Mouse (Mus musculus) forebrain, postnatal 0 days (tissue): ENCODE data around the gene Adgrl1. TPM values are rescaled to one million over a fixed set of nuclear protein-coding genes. Genes with fewer than 3 reads are reported as not detected.

ENCODE experiments used
- ATAC-seq: fragments of 200-750 bp; cut with Nextera tagmentation; 2 replicates; pipeline ENCODE4 v1.8.0; 2017; ENCODE audit warnings: mild to moderate bottlenecking, moderate library complexity
- DNase-seq: peaks from one replicate; pipeline ENCODE4 v3.0.0-alpha.2; 2015
- H3K27ac ChIP-seq: fragments of 300-500 bp; sonication (generic); 2 replicates; pipeline ENCODE4 v1.5.1; 2014; ENCODE audit warnings: low read depth, mild to moderate bottlenecking, antibody characterized with exemption, low read length, moderate library complexity, mixed read lengths
- H3K27me3 ChIP-seq: fragments of 300-500 bp; sonication (generic); 2 replicates; pipeline ENCODE4 v1.6.1; 2014; ENCODE audit warnings: mild to moderate bottlenecking, low read length, mixed read lengths; ENCODE audit not compliant: insufficient read depth
- H3K36me3 ChIP-seq: fragments of 300-500 bp; sonication (generic); 2 replicates; pipeline ENCODE4 v1.6.1; 2014; ENCODE audit warnings: mild to moderate bottlenecking, moderate library complexity; ENCODE audit not compliant: insufficient read depth
- H3K4me1 ChIP-seq: fragments of 300-500 bp; sonication (generic); 2 replicates; pipeline ENCODE4 v1.6.1; 2014; ENCODE audit warnings: antibody characterized with exemption; ENCODE audit not compliant: insufficient read depth
- H3K4me2 ChIP-seq: fragments of 300-500 bp; sonication (generic); 2 replicates; pipeline ENCODE4 v1.6.1; 2014; ENCODE audit warnings: low read depth, mild to moderate bottlenecking, moderate library complexity
- H3K4me3 ChIP-seq: fragments of 300-500 bp; sonication (generic); 2 replicates; pipeline ENCODE4 v1.5.1; 2014; ENCODE audit warnings: low read depth, low read length, mixed read lengths
- H3K9ac ChIP-seq: fragments of 300-500 bp; sonication (generic); 2 replicates; pipeline ENCODE4 v1.6.1; 2014; ENCODE audit warnings: mild to moderate bottlenecking
- H3K9me3 ChIP-seq: fragments of 300-500 bp; sonication (generic); 2 replicates; pipeline ENCODE4 v1.6.1; 2016; ENCODE audit warnings: low read length
- CTCF ChIP-seq: sonication (generic); IDR thresholded peaks from 2 replicates; pipeline ENCODE4 v1.5.1; 2016; ENCODE audit warnings: antibody characterized with exemption, control low read depth, low read depth
- WGBS: fragments of 180-500 bp; shearing (Covaris S2); extraction: QIAGEN DNeasy Blood & Tissue Kit; methylation state at CpG from one replicate; pipeline ENCODE4 v1.1.7; 2014; 5-methylcytosine and 5-hydroxymethylcytosine counted together
- polyA plus RNA-seq: library from polyadenylated mRNA; unstranded; fragments of >200 nt; fragmentation: Nextera tagmentation; extraction: Ambion mirVana; gene quantifications from 2 replicates; pipeline ENCODE4 v1.2.1, GENCODE M21; 2015
- total RNA-seq: library from RNA; depleted of rRNA; stranded (reverse); fragments of >200 nt; gene quantifications from 2 replicates; pipeline ENCODE4 v1.2.3, GENCODE M21; 2014

Gene Adgrl1
- total and polyA plus RNA-seq, 2 experiments from 2014 or later = 56.5 to 259 TPM

DNA sequence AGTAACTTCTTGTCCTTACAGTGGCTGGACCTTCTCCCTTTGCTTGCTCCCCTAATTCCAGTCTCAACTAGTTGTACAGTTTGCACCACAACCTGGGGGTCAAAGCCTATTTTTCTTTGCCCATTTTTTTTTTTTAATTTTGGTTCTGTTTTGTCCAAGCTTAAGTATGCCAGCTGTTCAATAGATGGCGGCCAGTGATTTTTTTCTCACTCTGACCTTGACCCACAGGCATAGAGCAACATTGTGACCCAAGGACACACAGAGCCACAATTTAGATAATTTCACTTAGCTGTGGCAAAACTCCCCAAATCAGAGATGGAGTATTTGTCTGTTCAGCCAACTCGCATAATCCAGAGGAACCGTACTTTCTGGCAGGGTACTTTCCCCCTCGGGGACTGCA is 71.2 kb downstream of the Adgrl1 start:
- 86% methylated on average over 4 of the region's 4 CpGs for WGBS

DNA sequence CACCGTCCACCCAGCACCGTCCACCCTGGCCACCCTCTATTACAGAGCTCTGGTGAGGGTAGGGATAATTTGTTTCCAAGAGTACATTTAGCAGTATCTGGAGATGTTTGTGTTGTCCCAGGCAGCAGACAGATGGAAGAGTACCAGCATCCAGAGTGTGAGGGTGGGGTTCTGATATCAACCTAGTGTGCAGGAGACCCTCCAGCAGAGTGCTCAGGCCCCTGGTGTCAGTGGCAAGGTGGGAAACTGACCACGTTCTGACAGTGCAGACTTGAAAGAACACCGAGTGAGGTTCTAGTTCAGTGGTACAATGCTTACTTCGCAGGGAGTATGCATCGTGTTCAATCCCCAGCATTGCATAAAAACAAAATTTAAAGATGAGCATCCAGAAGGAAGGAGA is 71.8 kb downstream of the Adgrl1 start:
- no peaks in the 10 kb centered on the region for H3K9me3 ChIP-seq
- H3K4me3 ChIP-seq = peak overlapping the region; percentile 97
- no peak for TF ChIP-seq CTCF
- no peaks in the 10 kb centered on the region for H3K27me3 ChIP-seq
- H3K4me2 ChIP-seq = peak overlapping the region; percentile 89
- H3K36me3 ChIP-seq = no peaks in the 10 kb centered on the region; the same call in 1 of the 2 replicates
- no peak for ATAC-seq
- DNase-seq = no peak
- H3K27ac ChIP-seq = no peak overlapping the region
- peak overlapping the region; percentile 65; the same call in 1 of the 2 replicates for H3K9ac ChIP-seq
- WGBS = 74% methylated on average over 6 of the region's 6 CpGs
- peaks cover 11% of the 10 kb centered on the region for H3K4me1 ChIP-seq

More for the DNA sequence above, 71.2 kb downstream of the Adgrl1 start:
- Histone ChIP-seq H3K36me3 (no peaks in the 10 kb centered on the region; the same call in 1 of the 2 replicates), H3K9me3 (no peaks in the 10 kb centered on the region), H3K4me2 (no peak overlapping the region), H3K4me3 (no peak overlapping the region), H3K27me3 (no peaks in the 10 kb centered on the region), H3K27ac (no peak overlapping the region), H3K4me1 (peaks cover 11% of the 10 kb centered on the region), H3K9ac (no peak overlapping the region)
- ATAC-seq (no peak), DNase-seq (no peak)
- no peak for TF ChIP-seq CTCF

DNA sequence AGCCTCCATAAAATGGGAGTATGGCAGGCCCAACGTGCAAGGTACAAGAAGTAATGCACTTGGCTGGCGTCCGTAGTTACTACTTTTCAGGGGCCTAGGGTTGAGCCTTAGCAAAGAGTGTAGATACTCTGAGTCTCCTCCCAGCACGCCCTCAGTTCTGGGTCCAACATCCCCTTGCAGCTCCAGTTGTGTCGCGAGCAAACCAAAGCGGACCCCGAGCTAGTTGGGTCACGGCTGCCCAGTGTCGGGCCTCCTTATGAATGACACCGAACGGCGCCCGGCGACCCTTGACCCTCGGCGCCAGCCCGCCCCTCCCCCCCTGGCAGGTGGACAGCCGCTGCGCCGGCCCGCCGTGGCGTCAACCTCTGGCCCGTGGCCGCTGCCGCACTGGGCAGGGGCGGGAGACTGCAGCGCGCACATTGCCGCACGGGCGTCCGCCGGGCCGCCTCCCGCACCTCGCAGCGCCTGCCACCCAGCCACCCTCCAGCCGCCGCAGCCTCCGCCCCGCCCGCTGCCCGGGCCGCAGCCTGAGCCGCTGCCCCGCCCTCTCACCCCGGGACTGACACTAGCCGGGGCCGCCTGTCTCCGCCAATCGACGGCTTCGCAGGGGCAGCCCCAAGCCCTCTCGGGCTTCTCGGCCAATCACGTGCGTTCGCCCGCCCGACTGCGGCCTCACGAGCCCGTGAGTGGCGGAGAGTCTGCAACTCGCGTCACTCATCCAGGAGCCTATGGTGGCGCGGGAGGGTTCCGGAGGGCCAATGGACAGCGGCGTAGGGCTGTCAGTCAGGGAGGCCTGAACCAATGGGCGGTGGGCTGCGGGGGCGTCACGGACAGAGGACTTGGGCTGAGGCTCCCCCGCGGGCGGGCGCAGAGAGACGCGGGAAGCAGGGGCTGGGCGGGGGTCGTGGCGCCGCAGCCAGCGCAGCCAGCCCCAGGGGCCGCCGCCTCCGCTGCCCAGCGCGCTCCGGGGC is 72.5 kb downstream of the Adgrl1 start, which contains the start of gene Prkaca:
TSS of gene Prkaca (plus strand) at position 844 of the 971 bp plus-strand sequence.
- WGBS = under 1% methylated on average over 72 of the region's 94 CpGs
- Histone ChIP-seq H3K36me3 (no peaks in the 10 kb centered on the region; the same call in 1 of the 2 replicates), H3K9ac (peak within 1 kb of the TSS; percentile 88), H3K27ac (peak within 1 kb of the TSS; percentile 75), H3K9me3 (no peaks in the 10 kb centered on the region), H3K4me2 (peak within 1 kb of the TSS; percentile 96), H3K27me3 (no peaks in the 10 kb centered on the region), H3K4me3 (peak within 1 kb of the TSS; percentile 97), H3K4me1 (peaks cover 11% of the 10 kb centered on the region)
- ATAC-seq (peak; percentile 99), DNase-seq (peak; percentile 99)
- no peak for TF ChIP-seq CTCF

DNA sequence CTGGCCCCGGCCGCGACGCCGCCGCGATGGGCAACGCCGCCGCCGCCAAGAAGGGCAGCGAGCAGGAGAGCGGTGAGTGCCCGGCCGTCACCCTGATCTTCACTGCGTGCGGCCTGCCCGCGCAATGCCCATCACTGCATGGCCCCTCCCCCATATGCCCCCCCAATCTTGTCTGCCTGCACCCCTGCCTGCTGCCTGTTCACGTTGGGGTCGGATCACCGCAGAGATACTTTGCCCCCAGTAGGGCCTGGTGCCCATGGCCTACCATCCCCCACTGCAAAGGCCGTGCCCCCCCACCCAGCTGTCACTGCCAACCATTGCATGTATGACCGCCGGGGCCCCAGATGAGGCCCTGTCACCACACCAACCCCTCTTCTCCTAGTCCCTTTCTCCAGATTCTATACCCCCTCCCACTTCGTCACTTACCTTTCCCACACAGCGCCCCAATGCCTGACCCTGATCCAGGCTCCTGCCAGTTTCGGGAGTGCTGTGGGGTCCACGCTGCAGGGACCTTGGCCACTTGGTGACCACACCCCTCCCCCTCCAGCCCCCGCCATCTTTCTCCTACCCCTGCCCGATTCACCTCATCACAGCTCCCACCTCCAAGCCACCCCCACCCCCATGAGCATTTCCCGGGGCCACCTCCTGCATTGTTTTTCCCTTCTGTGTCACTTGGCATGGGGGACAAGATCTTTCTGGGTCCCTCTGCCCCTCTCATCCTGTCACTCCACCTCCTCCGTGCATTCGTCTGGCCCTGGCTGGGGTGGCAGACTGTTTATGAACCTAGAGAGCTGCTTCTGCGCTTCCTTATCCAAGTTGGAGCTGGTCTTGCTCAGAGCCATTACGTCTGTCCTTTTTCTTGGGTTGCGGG is 73.5 kb downstream of the Adgrl1 start:
- ATAC-seq = peak; percentile 12; the same call in 1 of the 2 replicates
- no peaks in the 10 kb centered on the region; the same call in 1 of the 2 replicates for H3K36me3 ChIP-seq
- no peaks in the 10 kb centered on the region for H3K27me3 ChIP-seq
- H3K9ac ChIP-seq = peak overlapping the region; percentile 88
- H3K4me2 ChIP-seq = peak overlapping the region; percentile 96
- H3K4me1 ChIP-seq = peaks cover 16% of the 10 kb centered on the region
- no peaks in the 10 kb centered on the region for H3K9me3 ChIP-seq
- peak overlapping the region; percentile 97 for H3K4me3 ChIP-seq
- no peak for TF ChIP-seq CTCF
- 3% methylated on average over 34 of the region's 37 CpGs for WGBS
- peak; percentile 20 for DNase-seq
- peak overlapping the region; percentile 75 for H3K27ac ChIP-seq

DNA sequence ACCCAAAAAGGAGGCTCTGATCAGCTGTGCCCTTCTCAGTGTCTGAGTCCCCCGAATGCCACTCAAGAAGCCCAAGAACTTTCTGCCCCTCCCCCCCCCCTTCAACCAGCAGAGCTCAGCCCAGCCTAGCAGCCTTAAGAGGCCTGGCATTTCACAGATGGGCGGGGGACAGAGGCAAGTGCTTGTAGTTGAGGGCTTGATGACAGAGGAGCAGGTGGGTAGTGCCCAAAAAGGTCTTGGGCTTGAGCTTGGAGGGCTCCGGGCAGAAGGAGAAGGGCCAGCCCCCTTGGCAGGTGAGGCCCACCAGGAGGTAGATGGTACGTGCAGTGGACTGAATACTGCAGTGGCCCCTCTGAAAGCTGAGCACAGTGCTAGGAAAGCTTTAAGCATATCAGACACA is 74.6 kb downstream of the Adgrl1 start:
- Histone ChIP-seq H3K9ac (no peak overlapping the region), H3K4me3 (no peak overlapping the region), H3K4me2 (peak overlapping the region; percentile 96), H3K9me3 (no peaks in the 10 kb centered on the region), H3K27me3 (no peaks in the 10 kb centered on the region), H3K4me1 (peaks cover 16% of the 10 kb centered on the region), H3K27ac (no peak overlapping the region), H3K36me3 (no peaks in the 10 kb centered on the region; the same call in 1 of the 2 replicates)
- no peak for DNase-seq
- 81% methylated on average over 4 of the region's 4 CpGs for WGBS
- ATAC-seq = no peak
- TF ChIP-seq CTCF = no peak

DNA sequence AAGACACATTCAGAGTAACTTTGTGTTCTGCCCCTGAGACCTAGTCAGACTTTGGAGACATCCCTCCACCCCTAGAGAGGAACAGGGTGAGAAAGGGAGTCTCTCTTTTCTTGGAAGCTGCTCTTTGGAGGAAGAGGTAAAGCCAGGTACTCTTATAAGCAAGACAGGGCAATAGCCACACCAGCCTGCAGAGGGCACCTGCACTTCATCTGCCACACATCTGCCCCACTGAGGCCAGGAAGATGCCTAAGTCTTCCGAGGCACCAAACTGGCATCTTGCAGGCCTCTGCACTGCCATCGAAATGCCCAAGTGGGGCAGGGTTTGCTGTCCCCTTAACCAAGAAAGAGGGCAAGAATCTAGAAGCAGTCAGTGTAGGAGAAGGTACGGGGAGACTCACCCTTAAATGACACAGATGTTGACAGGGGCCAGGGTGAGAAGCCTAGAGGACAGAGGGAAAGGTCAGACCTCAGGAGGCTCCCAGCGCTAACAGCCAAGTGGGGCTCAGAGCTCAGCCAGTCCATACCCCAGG is 76.3 kb downstream of the Adgrl1 start:
- Histone ChIP-seq H3K27me3 (no peaks in the 10 kb centered on the region), H3K9ac (no peak overlapping the region), H3K9me3 (no peaks in the 10 kb centered on the region), H3K4me2 (no peak overlapping the region), H3K27ac (no peak overlapping the region), H3K4me3 (no peak overlapping the region), H3K4me1 (peaks cover 16% of the 10 kb centered on the region), H3K36me3 (peaks cover 6% of the 10 kb centered on the region)
- DNase-seq = no peak
- ATAC-seq = no peak
- WGBS = 84% methylated on average over 4 of the region's 4 CpGs
- TF ChIP-seq CTCF = peak; percentile 28; the same call in 1 of the 2 replicates
